Mouse (Mus musculus): ENCODE measurements around the gene Slc11a1.
"Not testable (repeated sequence)": the region's sequence is repeated elsewhere in the genome, so short reads cannot be mapped to it uniquely, and the experiment has no call there.

The Slc11a1 gene

DNA sequence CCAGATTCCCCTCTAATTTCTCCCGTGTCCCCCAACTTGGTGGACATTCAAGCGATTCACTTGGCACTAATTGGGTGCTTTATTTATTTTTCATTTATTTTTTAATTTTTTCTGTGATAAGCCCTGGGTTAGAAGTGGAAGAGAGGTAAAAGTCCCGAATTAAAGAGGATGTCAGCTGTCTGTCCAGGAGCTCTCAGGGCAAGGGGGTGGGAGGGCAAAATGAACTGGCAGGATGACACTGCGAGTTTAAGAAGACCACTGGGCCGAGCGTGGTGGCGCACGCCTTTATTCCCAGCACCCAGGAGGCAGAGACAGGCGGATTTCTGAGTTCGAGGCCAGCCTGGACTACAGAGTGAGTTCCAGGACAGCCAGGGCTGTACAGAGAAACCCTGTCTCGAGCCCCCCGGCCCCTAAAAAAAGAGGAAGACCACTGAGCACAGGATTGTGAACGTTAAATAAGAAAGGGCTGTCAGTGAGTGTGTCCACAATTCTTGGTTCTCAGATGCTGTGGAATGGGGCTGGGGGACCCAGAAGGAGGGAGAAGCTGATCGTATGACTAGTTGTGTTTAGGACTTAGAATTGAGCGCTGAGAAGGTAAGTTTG lies 12.5 kb downstream of the Slc11a1 start:
- no peak for DNase-seq (ENCODE audit: low spot score)

DNA sequence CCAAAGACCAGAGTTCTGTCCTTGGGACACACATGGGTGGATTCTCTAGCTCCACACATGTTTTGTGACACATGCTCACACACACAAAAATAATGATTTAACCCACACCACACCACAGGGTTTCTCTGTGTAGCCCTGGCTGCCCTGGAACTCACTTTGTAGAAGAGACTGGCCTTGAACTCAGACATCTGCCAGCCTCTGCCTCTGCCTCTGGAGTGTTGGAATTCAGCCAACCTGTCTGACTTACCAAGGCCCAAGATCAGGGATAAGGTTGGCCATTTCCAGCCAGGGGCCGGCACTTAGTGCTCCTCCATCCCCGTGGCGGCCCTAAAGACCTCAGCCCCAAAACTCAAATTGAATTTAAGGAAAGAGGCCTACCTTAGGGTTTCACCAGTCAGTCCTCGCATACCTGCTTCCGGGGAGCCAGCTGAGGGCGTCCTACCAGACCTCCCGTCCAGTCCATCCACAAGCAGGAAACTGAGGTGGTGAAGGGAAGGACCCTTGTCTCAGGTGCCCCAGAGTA lies 13.5 kb downstream of the Slc11a1 start:
- DNase-seq (ENCODE audit: low spot score), result no peak

DNA sequence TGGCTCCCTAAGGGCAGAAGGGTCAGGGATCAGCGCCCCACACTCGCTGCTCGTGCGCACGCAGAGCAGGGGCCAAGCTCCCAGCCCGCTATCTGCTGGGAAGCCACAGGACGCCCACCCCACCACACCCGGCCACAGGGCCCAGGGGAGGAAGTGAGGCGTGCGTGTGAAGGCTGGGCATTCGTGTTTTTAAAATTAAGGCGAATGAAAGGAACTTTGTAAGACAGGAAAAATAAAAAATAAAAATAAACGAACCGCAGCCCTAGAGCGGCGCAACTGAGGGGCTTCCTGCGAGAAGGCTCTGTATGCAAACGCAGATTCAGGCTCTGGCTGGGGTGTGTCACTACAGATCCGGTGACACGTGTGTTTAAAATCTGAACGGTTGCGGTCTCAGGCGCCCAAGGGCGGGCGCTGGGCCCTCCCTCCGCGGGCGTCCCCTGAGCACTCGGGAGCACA lies 14.9 kb downstream of the Slc11a1 start:
- no peak for DNase-seq (ENCODE audit: low spot score)

DNA sequence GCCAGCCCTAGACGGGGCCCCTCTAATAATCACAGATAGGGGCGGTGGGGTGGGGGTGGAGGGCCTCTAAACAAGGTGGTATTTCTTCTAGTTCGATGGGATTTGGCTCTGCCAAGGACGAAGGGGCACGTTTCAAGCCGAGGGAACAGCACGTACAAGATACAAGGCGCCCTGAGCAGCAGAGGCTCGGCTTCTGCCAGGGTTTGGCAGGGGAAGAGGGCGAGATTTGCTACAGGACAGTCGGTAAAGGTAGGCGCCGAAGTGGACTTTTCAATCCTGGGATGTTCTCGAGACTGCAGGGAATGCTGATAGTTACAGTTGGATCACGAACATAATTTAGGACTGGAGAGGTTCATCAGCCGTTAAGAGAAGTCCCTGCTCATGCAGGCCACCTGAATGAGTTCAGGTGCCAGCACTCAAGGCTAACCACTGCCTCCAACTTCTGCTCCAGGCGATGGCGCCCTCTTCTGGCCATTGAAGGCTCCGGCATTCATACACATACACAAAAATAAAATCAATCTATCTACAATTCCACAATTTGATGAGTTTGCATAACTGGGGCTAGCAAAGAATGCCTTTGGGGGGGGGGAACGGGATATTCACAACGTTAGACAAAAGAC lies 15.4 kb downstream of the Slc11a1 start:
- DNase-seq (ENCODE audit: low spot score), result no peak

DNA sequence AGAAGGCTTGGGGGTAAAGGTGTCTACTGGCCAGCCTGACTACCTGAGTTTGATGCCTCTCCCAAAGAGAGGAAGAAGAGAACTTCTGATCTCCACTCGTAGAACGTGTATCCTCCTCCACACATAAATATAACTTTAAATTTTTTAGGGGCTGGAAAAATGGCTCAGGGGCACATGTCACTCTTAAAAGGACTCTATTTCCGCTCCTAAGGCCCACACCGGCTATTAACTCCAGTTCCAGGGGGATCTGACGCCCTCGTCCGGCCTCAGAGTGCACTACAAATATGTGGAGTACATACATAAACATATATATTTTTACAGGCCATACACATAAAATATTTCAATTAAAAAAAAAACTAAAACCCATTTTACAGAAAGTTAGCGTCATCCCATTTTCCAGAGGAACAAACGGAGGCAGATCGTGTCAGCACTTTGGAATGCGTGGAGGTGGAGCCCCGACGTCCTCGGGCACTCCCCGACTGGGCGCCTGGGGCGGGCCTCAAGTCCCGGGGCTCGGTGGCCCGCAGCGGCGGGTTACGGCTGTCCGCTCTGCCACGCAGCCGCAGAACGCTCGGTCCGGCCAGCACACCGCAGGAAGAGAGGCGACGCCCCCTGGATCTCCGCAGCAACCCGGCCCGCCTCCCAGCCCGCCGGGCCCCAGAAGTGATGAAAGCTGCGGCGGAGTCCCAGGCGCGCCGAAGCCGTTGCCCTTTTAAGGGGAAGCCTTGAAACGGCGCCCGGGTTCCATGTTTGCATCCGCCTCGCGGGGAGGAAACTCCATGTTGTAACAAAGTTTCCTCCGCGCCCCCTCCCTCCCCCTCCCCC lies 16.1 kb downstream of the Slc11a1 start, which contains the start of gene Ctdsp1:
Gene Ctdsp1, plus strand, starts transcription at position 586 of the 825 bp plus-strand sequence.
- DNase-seq (ENCODE audit: low spot score), result peak; percentile 96

DNA sequence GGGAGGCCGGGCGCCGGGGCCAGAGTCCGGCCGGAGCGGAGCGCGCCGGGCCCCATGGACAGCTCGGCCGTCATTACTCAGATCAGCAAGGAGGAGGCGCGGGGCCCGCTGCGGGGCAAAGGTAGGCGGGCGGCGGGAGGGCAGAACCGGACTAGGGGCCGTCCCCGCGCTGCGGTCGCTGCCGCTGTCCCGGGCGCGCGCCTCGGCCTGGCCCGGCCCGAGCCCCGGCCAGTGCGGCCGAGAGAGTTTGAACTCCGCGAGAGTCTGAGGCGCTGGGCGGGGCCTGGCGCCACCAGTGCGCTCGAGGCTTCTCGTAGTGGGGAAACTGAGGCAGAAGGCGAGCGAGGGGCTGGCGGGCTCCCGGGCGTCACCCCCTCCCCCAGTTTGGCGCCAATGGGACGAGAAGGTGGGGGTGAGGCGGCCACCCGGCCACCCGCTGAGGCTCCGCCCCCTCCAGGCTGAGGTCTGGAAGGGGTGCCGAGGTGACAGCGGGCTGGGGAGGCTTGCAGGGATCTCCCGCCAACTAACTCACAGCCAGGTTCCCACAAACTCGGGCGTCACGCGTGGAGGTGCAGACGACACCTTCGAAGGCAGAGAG lies 16.9 kb downstream of the Slc11a1 start:
- DNase-seq (ENCODE audit: low spot score), result peak; percentile 71

DNA sequence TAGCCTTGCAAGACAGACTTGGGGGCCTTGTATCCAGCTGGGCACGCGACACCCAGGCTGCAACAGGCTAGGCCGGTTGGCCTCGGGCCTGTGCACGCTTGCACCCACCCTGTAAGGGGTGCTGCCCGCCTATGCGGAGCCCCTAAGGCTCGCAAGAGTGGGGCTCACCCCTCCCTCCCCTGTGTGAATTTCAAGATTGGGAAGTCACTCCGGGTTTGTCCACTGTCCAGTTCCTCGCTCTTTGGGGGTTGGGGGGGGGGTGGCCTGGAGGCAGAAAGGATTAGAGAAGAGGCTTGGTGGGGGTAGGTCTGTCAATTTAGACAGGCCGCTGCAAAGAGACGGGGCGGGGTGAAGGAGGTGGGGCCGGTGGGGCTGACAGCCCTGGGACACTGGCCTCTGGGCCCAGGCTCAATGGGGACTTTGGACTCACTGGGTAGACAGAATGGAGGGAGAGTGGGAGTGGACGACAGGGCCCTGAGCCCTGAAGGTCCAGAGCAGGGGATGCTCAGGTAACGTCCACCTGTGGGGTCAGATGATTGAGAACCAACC lies 17.5 kb downstream of the Slc11a1 start:
- no peak for DNase-seq (ENCODE audit: low spot score)

DNA sequence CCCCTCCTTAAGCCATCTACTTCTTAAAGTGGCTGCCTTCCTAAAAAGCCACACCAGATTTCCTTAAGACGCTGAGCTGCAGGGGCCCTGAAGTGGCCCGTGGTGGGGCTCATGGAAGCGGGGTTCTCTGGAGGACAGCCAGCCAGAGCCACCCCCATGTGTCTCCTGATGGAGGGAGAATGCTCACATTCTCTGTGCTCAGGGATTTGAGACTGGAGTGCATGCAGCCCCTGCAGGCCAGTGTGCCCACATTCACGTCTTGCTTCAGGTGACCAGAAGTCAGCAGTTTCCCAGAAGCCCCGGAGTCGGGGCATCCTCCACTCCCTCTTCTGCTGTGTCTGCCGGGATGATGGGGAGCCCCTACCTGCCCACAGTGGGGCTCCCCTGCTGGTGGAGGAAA lies 18.0 kb downstream of the Slc11a1 start:
- no peak for DNase-seq (ENCODE audit: low spot score)

DNA sequence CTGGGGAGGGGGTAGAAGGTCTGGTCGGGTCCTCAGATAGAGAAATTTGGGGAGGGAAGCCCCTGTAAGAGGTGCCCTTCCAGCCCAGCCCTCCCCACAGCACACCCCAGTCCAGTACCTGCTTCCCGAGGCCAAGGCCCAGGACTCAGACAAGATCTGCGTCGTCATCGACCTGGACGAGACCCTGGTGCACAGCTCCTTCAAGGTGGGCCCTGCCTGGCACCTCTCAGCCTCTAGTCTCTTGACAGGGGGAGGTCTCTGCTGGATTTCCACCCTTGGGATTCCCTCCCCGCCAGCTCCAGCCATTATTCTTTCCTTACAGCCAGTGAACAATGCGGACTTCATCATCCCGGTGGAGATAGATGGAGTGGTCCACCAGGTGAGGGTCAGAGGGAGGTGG lies 18.7 kb downstream of the Slc11a1 start:
- DNase-seq (ENCODE audit: low spot score), result no peak

DNA sequence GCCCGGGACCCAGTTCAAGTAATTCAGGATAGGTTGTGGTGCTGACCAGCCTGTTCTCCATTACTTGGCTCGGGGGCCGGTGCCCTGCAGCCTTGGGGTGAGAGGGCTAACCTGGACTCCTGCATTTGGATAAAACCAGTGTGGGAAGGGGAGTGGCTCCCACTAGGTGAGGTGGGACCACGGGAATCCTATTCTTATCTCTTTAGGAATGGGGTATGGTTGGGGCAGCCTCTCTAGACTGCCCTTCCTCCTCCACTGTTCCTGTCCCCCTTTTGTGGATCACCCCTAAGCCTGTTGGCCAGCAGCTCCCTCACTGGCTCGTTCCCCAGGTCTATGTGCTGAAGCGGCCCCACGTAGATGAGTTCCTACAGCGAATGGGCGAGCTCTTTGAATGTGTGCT lies 19.3 kb downstream of the Slc11a1 start:
- DNase-seq (ENCODE audit: low spot score), result no peak

DNA sequence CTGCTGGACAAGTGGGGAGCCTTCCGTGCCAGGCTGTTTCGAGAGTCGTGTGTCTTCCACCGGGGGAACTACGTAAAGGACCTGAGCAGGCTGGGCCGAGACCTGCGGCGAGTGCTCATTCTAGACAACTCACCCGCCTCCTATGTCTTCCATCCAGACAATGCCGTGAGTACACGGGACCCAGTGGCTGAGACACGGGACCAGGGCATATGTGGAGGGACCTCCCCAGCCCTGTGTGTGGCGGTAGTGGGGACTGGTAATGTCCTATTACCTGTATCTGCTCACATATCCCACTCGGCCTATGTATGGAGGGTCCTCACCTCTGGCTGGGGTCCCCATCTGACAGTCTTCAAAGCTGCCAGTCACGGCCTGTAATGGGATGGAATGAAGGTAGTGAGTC lies 19.9 kb downstream of the Slc11a1 start:
- no peak for DNase-seq (ENCODE audit: low spot score)

DNA sequence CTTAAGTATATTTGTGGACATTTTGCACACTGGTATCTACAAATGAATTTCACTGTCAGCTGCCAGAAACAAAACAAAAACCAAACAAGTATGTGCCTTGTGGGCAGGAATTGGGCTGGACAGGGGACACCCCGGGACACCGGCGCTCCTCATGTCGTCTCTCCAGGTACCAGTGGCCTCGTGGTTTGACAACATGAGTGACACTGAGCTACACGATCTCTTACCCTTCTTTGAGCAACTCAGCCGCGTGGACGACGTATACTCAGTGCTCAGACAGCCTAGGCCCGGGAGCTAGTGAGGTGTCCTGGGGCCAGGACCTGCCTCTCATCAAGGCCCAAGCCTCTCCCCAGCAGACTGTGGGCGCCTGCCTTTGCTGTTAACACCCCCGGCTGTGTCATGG lies 20.3 kb downstream of the Slc11a1 start:
- no peak for DNase-seq (ENCODE audit: low spot score)

DNA sequence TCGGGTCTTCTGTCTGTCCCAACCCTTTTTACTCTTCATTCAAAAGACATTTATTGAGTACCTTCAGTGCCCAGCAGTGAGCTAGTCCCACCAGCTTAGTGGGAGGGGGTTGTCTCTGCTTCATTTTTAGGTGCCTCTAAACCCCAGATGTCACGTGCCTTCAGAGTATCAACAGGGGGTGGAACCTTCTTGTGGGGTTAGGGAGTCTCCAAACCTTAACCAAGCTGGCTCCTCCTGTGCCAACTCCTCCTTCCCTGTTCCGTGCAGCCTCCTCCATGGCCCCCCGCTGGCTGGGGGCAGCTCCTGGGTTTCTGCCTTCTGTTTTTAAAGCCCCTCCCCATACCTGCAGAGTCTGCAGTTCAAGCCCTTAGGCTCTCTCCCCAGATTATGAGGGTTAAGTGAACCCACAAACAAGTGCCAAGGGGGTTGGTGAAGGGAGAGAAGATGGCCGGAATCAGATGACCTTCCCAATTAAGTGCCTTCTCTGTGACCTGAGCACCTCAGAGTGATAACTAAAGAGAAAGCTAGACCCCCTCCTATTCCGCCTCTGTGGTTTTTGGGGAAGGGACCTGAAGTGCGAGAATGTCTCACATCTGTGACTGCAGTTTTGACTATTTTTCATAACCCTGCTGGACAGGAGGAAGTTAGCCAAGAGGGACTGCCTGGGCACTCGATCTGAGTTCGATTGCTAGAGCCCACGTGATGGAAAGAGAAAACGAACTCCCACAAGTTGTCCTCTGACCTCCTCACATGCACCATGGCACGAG lies 21.6 kb downstream of the Slc11a1 start:
- not testable (repeated sequence) for DNase-seq (ENCODE audit: low spot score)

DNA sequence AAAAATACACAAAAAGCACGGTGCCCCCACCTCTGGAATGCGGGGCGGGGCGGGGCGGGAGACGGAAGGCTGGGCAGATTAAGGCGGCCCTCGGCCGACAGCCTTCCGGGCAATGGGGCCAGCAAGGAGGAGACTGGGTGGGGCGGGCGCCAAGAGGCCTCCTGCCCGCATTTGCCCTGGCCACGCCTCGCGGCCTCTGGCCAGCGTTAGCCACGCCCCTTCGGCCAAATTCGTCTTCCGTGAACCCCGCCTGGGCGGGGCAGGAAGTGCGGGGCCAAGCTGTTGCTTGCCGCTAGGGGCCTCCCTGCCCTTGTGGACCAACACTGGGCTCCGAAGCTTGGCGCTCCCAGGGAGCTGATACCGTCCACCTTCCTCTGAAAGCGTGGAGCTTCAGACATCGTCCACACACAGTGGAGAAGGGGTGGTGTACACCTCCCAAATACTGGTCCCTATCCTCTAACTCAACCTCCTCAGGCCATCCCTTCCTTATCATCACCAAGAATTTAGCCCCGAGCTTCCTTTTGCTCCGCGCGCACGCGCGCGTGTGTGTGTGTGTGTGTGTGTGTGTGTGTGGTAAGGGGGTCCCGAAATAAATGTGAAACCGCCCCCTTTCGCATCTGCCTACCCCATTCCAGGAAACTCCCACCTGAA lies 22.4 kb downstream of the Slc11a1 start:
- DNase-seq (ENCODE audit: low spot score), result peak; percentile 97

DNA sequence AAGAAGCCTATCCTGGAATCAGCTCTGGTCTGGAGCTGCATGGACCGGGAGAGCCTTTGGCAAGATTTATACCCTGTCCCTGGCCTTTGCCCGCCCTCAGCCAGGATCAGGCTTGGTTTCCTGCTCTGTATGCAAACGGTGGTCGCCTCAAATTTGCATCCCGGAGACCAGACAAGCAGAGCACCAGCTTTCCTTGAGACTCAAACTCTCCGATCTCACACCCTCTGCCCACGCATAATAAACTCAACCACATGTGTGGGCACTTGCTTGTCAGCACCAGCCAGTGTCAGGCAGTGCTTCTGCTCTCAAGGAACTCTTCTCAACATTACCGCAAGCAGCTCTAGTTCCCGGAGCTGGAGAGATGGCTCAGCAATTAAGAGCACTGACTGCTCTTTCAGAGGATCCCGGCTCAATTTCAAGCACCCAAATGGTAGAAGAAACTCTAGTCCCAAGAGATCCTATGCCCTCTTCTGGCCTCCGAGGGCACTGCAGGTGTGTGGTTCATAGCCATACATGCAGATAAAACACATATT lies 23.0 kb downstream of the Slc11a1 start:
- no peak for DNase-seq (ENCODE audit: low spot score)

DNA sequence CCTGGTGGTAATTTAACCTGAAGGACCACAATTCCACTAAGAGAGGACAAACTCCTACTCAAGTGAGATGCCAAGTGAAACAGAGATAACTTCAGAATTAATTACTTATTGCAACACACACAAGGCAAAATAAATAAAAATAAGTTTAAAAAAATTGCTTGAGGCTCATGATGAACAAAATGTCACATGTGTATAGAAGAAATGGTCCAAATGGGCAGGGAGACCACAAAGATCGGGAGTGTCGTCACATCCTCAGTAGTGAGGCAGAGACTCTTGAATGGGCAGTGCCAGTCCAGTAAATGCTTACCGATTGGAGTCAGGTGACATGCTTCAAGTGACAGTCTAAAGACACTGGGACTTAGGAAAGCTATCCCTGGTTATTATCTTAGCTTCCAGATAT lies 25.5 kb downstream of the Slc11a1 start:
- no peak for DNase-seq (ENCODE audit: low spot score)

DNA sequence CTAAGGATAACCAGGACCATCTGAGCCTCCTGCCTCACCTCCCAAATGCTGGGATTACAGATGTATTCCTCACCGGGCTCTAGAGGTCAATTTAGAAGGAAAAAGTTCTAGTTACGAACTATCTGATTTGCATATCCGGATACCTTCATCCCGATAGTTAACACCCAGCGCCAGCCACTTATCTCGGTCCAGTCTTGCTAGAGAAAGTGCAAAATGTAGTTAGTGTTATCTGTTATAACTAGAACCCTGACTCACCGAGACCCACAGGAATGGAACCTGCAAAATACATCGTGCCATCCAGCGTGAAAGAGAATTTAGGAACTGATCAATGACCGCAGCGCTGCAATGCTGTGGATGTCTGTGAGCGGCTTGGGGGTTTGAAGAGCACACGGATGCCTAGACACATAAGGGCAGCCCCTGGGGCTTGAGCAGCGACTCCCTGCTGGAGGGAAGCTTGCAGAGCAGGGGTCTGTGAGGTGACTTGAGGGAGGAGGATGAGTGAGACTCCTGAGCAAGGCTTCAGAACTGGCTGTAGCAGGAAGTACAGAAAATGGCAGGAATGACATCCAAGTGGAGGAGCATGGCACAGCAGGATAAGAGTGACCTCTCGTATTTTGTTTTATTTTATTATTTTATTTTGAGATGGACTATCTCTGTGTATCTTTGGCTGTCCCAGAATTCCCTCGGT lies 26.2 kb downstream of the Slc11a1 start:
- DNase-seq (ENCODE audit: low spot score), result no peak

DNA sequence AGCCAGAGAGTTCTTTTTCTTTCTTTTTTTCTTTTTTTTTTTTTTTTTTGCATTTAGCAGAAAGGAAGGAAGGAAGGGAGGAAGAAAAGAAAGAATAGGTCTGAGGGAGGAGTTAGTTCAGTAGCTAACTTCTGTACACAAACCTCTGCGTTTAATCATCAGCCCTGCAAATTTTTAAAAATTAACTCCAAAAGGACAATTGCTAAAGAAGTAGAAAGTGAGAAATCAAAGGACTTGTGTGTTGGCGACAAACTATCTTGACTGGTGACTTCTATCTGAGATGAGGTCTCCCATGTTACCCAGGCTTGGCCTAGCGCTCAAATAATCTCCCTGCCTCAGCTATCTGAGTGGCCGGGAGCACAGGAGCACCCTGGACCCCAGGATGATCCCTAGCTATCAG lies 29.2 kb downstream of the Slc11a1 start:
- DNase-seq (ENCODE audit: low spot score), result no peak

DNA sequence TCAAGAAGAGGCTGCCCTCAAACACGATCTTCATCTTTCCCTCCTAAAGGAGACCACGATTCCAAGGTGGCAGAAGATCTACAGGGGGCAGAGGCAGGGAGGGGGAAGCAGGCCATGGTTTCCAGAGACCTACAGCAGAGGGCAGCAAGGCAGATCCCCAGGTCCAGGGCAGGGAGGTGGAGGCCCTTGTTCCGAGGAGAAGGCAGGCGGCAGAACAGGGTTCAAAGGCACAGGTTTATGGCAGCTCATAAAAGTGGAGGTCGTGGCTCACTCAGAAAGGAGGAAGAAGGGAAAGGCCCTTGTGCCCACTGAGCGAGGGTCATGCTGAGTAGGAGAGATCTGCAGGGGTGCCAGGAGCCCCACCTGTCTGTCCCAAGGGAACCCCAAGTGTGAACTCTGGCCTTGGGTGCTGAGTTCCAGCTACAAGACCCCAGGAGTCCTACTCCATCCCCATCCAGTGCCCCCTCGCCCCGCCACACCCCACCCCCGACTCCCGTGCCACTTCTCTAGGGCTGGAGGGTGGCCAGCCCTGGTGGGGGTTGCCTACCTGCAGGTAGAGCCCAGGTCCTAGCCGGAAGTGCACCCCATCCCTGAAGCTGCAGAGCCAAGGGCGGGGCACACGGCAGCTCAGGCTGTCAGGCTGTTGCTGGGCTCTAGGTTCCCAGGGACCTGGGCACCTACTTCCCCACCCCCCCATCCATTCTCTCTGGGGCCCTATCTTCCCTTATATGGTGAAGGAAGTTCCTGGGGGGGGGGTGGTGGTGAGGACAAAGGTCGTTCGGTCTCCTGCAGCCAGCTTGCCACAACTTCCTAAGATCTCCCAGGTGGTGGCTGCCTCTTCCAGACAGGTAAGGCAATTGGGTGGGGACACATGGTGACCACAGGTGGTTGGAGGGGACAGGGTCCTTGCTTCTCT lies 33.9 kb downstream of the Slc11a1 start, which contains the start of gene Vil1:
Gene Vil1, plus strand, starts transcription at position 788 of the 916 bp plus-strand sequence.
- no peak for DNase-seq (ENCODE audit: low spot score)
